Mouse (Mus musculus): ENCODE data around the gene Smyd4.

Gene Smyd4

DNA sequence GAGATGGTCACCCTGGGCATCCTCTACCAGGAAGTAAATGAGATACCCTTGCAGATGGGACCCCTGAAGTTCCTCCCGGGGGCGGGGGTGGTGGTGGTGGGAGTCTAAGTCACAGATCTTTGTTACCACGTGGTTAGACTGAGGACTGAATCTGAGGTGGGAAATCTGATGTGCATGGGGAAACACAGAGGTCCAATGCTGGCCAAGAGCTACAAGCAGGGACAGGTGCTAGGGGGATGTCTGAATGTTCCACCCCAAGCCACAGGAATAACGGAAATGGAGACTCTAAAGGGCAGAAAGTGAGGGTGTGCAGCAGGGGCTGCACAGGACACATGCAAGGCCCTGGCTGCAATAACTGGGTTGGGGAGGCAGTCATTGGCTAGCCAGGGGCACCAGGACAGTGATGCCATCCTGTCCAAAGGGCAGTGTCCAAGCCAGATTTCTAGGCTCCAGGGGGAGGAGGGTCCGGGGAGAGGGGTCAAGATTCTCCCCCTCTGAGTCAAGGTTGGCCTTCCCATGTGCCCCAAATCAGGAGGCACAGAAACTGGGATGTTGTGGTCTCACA lies 72.7 kb downstream of the Smyd4 start:
- no peak for DNase-seq (ENCODE audit: low spot score)

- DNase-seq (ENCODE audit: low spot score), result no peak
These were observed 73.3 kb downstream of the Smyd4 start for GRCm38 (mm10) chr11:75421375-75422012.

DNA sequence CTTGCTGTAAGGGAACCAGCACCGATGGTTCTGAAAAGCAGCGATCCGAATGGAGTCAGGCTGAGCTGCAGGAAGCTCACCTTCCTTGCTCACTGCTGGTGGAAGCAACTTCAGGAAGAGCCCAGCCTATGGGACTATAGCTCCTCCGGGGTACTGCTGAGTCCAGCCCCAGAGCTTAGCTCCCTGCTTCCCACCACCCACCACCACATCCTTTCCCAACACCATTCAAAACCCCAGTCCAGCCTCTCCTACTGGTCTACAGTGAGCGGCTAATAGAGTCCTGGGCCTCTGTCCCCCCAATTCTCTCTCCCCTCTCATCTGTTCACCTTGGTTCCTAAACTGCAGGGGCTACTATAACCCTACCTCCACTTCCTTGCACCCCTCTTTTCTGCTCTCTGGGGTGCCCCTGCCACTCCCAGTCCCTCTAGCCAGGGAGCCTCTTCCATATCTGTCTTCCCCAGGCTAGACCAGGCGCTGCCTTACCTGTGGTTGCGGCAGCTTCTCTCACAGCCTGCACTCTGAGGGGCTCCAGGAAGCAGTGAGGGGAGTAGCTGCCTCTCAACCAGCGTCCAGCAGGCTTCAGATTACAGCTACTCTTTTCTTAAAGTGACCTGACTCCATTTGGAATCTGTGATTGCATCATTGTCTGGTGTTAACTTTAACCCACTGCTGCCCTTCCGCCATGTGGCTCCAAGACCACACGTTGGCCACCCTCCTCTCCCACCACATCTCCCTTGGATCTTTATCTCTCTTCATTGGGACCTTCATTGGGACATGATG lies 74.0 kb downstream of the Smyd4 start, which contains the start of gene Serpinf1:
Gene Serpinf1, minus strand, starts transcription at position 689 of the 780 bp plus-strand sequence.
- DNase-seq (ENCODE audit: low spot score), result no peak

DNA sequence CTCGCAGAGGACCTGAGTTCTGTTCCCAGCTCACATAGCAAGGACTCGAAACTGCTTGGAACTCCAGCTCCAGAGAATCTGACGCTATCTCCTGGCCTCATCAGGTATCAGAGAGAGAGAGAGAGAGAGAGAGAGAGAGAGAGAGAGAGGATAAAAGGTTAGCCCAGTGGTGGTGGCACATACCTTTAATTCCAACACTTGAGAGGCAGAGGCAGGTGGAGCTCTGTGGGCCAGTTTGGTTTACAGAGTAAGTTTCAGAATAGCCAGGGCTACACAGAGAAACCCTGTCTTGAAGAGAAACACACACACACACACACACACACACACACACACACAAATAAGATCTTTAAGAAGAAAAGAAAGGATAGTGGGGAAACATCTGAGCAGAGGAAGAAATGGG lies 74.9 kb downstream of the Smyd4 start:
- no peak for DNase-seq (ENCODE audit: low spot score)

DNA sequence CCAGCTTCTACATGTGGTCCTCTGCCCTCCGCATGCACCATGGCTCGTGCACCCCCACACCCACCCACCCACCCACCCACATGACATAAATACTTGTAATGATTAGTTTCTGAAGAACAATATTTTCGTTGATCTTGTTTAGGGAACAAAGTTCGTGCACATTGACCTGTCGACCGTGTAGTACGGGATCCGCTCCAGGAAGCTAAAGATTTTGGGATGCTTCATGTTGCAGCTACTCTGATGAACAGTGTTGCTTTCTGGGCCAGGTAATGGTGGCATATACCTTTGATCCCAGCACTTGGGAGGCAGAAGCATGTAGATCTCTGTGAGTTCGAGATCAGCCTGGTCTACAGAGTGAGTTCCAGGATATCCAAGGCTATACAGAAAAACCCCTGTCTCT lies 75.8 kb downstream of the Smyd4 start:
- DNase-seq (ENCODE audit: low spot score), result no peak

DNA sequence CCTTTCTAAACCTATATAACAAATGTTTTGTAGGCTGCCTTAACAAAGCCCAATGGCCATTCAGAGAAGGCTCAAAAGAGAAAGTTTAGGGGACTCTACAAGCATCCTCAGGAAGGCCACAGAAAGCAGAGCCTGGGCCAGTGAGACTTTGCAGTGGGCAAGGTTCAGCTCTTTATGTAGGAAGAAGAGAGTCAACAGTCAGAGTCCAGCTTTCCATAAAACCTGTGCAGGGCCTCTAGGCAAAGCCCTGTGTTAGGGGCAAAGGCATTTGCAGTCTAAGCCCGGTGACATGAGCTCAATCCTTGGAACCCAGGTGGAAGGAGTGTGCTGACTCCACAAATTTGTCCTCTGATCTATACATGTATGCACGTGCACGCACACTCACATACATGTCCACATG lies 76.2 kb downstream of the Smyd4 start:
- no peak for DNase-seq (ENCODE audit: low spot score)

DNA sequence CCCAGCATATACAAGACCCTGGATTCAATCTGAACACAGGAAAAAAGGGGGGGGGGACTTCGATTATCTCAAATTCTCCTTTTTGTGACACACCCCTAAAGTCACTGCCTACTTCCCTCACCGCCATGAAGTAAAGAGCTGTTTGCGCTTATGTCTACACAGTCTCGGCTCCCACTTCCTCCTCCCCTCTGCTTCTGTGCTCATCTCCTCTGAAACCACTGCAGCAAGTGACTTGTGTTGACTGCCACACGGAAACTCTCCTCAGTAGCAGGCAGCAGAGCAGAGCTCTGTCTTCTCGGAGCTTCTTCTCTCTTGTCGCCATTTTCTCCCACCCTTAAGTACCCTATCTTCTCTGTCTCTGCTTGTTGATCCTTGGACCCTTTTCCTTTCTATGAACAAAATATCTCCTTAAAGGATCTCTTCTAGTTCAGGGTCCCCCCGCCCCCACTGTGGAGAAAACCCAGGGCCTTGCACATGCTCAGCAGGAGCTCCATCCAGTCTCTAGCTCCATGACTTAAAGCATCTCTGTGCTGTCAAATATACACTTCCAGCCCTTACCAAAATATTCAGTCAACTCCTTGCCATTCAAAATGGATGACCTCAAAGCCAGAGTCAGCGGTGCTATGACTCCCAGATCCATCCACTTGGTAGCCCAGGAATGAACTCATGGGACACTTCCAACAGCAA lies 80.9 kb downstream of the Smyd4 start:
- no peak for DNase-seq (ENCODE audit: low spot score)

- DNase-seq (ENCODE audit: low spot score), result no peak
These were observed 83.1 kb downstream of the Smyd4 start for GRCm38 (mm10) chr11:75431307-75431706.

DNA sequence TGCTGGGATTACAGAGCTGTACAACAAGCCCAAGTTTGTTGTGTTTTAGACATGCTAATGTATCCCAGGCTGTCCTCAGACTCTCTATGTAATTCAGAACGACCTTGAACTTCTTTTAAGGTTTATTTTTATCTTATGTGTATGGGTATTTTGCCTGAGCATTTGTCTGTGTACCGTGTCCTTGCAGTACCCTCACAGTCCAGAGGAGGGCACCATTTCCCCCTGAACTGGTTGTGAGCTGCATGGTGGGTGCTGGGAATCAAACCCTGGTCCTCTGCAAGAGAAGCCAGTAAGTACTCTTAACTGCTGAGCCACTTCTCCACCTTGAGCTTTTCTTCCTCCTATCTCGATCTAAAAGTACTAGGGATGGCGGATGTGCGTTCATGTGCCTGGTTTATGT lies 85.9 kb downstream of the Smyd4 start:
- no peak for DNase-seq (ENCODE audit: low spot score)

DNA sequence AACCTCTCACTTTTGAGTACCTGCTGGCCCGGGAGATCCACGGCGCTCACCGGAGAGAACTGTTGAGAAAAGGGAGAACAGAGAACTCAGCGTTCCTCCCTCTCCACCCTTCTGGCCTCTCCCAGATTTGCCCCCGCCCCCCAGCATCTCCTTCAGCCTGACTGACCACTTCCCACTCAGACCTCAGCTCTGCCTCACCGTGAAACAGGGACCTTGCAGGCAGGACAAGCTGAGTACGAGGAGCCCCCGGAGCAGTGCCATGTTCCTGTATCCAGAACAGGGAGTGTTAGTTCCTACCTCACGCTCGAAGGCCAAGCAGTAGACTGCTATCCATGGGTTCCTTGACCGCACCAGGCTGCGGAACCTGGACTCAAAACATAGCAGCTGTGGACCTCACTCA lies 90.0 kb downstream of the Smyd4 start:
- peak; percentile 55 for DNase-seq (ENCODE audit: low spot score)

GRCm38 (mm10) chr11:75438804-75439203 lies 90.6 kb downstream of the Smyd4 start:
- DNase-seq (ENCODE audit: low spot score), result no peak

DNA sequence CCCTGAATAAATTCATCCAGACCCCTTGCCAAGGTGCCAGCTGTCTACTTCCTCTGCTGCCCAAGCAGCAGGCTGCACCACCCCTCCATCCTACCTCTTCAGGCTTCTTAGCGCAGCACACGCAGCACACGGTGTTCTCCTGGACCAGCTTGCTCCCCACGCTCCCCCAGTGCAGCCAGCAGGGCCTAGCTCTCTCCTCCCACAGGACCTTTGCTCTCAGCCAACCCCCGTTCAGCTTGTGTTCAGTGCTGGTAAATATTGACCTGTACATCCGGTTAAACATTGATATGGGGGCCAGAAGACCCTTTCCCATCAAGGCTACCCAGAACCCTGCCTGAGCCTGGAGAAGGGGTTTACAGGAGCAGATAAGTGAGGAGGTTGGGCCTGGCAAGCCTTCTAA lies 91.1 kb downstream of the Smyd4 start, which contains the start of gene Serpinf2:
Gene Serpinf2, minus strand, starts transcription at position 229 of the 400 bp plus-strand sequence.
- no peak for DNase-seq (ENCODE audit: low spot score)

DNA sequence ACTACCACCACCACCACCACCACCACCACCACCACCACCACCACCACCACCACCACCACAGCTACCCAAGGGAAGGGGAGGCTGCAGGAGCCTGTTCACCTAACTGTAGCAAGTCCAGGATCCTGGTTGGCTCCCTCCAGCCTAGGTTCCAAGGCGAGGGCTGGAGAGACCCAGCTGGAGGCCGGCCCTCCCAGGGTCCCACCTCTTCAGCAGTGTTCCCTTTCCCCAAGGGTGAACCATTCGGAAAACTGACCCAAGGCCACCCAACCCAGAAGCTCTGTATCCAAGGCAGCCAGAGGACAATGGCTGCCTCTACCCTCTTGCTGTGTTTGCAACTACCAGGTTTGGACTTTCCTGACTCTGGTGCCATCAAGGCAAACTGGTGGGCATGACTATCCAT lies 91.7 kb downstream of the Smyd4 start:
- DNase-seq (ENCODE audit: low spot score), result no peak

DNA sequence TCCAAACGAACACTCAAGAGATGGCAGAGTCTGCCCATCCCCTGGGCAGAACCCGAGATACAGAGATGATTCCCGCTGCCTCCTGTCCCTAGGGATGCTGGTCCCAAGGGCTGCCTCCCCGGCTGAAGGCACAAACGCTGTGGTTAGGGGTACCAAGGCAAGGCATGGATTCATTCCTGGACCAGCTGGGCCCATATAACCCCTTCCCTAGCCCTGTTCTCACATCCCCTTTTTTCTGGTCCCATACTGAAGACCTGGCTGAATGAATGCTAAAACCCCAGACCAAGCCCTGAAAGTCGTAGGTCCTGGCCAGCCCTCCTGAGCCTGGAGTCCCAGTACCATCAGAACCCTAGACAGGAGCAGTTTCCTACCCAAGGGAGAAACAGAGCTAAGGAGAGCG lies 92.8 kb downstream of the Smyd4 start:
- DNase-seq (ENCODE audit: low spot score), result no peak

DNA sequence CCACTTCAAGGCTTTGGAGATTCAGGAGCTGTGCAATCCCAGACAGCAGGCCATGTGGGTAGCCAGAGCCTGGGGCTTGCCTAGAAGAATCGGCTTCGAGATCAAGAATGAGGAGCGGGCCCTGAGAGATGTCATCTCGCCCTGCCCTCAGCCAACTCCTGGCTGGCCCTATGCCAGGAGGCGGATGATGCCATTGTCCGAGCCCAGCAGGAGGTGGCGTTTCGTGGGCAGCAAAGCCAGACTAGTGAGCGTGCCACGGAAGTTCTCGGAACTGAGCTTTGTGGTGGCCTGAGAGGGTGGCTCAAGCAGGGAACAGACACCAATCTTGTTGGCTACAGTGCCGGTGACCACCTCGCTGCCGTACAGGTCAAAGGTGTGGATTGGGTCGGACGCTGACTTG lies 93.4 kb downstream of the Smyd4 start:
- no peak for DNase-seq (ENCODE audit: low spot score)

GRCm38 (mm10) chr11:75443711-75444110 lies 95.5 kb downstream of the Smyd4 start:
- DNase-seq (ENCODE audit: low spot score), result no peak

GRCm38 (mm10) chr11:75448575-75448974 lies 100.3 kb downstream of the Smyd4 start:
- no peak for DNase-seq (ENCODE audit: low spot score)

DNA sequence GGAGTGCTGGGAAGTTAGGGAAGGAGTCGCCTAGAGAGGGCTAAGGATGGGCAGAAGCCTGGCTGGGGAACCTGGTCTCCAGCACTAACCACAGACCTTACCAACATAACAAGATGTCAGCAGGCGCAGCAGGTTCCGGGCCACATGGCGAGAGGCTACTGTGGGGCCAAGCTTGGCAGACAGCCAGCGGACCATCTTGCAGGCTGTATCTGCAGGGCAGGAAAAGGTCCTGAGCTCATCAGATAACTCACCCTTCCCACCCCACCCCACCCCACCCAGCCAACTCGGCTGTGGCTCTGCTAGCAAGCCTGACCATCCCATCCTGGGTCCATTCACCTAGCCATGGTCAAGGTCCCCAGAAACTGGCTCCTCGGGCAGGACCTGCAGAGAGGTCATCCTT lies 101.5 kb downstream of the Smyd4 start:
- DNase-seq (ENCODE audit: low spot score), result no peak

- no peak for DNase-seq (ENCODE audit: low spot score)
These were observed 102.2 kb downstream of the Smyd4 start for GRCm38 (mm10) chr11:75450304-75450908.

GRCm38 (mm10) chr11:75450936-75451335 lies 102.7 kb downstream of the Smyd4 start:
- DNase-seq (ENCODE audit: low spot score), result no peak

- DNase-seq (ENCODE audit: low spot score), result no peak
These were observed 103.8 kb downstream of the Smyd4 start for GRCm38 (mm10) chr11:75452081-75452480.
